Mouse (Mus musculus) C2C12 (cell line): ENCODE measurements around the gene Adora1.

Source experiments
- CTCF ChIP-seq: IDR thresholded peaks from one replicate; pipeline ENCODE4 v1.5.1; 2011; ENCODE audit not compliant: control insufficient read depth, insufficient read depth, insufficient read length
- MYOD1 ChIP-seq: IDR thresholded peaks from one replicate; pipeline ENCODE4 v1.6.1; 2011; ENCODE audit warnings: low read depth; ENCODE audit not compliant: control insufficient read depth, insufficient read length

DNA sequence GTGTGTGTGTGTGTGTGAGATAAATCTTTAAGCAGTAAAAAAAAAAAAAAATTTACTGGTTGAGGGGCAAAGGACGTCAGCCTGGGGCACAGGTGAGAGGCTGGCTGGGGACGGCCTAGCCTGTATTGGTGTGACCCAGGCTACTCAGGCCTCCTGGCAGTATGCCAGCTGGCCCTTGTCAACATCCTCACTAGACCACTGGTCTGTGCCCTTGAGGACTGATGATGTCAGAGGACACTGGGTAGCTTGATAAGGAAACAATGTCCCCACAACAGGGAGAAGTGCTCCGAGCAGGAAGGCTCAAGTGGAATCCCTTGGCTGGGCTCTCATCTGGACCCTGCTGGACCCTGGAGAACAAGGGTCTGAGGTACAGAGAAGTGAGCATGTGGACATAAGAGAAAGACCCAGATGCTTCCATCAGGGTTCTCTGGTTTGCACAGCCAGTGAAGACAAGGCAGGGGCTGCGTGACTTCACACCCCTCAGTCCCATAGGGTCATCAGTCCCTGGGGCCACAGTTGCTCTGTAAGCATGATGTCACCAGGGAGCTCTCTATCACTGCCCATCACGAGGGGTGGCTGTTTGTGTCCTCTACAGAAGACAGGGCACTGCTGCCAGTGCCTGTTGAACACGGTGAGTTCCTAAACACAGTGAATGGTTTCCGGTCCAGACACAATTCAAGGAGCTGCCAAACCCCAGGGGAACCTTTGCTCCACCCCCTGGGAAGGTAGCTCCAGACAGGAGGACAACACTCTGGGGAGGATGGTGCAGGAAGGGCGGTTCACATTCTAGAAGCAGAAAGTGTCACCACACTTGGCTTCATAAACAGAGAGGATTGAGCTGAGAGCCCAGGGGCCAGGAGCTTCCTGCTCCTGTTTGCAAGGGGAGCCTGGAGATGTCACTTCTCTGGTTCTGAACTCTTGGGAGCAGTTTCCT lies 12.8 kb downstream of the Adora1 start:
- TF ChIP-seq CTCF (no peak), MYOD1 (no peak)
